Mouse (Mus musculus) hindbrain, postnatal 0 days (tissue): ENCODE results near the gene Drc1. TPM values are rescaled to one million over a fixed set of nuclear protein-coding genes. Genes with fewer than 3 reads are reported as not detected.

Experiments used
- ATAC-seq: fragments of 200-750 bp; cut with Nextera tagmentation; 2 replicates; pipeline ENCODE4 v1.8.0; 2017; ENCODE audit warnings: mild to moderate bottlenecking, moderate TSS enrichment, moderate library complexity
- DNase-seq: peaks from one replicate; pipeline ENCODE4 v3.0.0-alpha.2; 2015; ENCODE audit warnings: low spot score
- H3K27ac ChIP-seq: fragments of 300-500 bp; sonication (generic); 2 replicates; pipeline ENCODE4 v1.5.1; 2014; ENCODE audit warnings: mild to moderate bottlenecking
- H3K27me3 ChIP-seq: fragments of 300-500 bp; sonication (generic); 2 replicates; pipeline ENCODE4 v1.6.1; 2014; ENCODE audit warnings: low read length, mixed read lengths; ENCODE audit not compliant: insufficient read depth
- H3K36me3 ChIP-seq: fragments of 300-500 bp; sonication (generic); 2 replicates; pipeline ENCODE4 v1.6.1; 2014; ENCODE audit warnings: low read length, mixed read lengths; ENCODE audit not compliant: insufficient read depth
- H3K4me1 ChIP-seq: fragments of 300-500 bp; sonication (generic); 2 replicates; pipeline ENCODE4 v1.6.1; 2014; ENCODE audit warnings: antibody characterized with exemption, low read length, mixed read lengths; ENCODE audit not compliant: insufficient read depth
- H3K4me2 ChIP-seq: fragments of 300-500 bp; sonication (generic); 2 replicates; pipeline ENCODE4 v1.6.1; 2014; ENCODE audit warnings: low read depth, mild to moderate bottlenecking, low read length, moderate library complexity, mixed read lengths
- H3K4me3 ChIP-seq: fragments of 300-500 bp; sonication (generic); 2 replicates; pipeline ENCODE4 v1.5.1; 2014; ENCODE audit warnings: low read length
- H3K9ac ChIP-seq: fragments of 300-500 bp; sonication (generic); replicated peaks from 2 replicates; pipeline ENCODE4 v1.6.1; 2014; ENCODE audit warnings: mild to moderate bottlenecking, low read length, moderate library complexity, mixed read lengths
- H3K9me3 ChIP-seq: fragments of 300-500 bp; sonication (generic); 2 replicates; pipeline ENCODE4 v1.6.1; 2016; ENCODE audit warnings: low read length, mixed read lengths
- CTCF ChIP-seq: IDR thresholded peaks from 2 replicates; pipeline ENCODE4 v1.5.1; 2016; ENCODE audit warnings: antibody characterized with exemption, control low read depth, low read depth
- WGBS: fragments of 180-500 bp; shearing (Covaris S2); extraction: QIAGEN DNeasy Blood & Tissue Kit; methylation state at CpG from one replicate; pipeline ENCODE4 v1.1.7; 2014; 5-methylcytosine and 5-hydroxymethylcytosine counted together
- polyA plus RNA-seq: library from polyadenylated mRNA; unstranded; fragments of >200 nt; fragmentation: Nextera tagmentation; extraction: Ambion mirVana; gene quantifications from 2 replicates; pipeline ENCODE4 v1.2.1, GENCODE M21; 2015
- total RNA-seq: library from RNA; depleted of rRNA; stranded (reverse); fragments of >200 nt; gene quantifications from 2 replicates; pipeline ENCODE4 v1.2.3, GENCODE M21; 2014

The Drc1 gene
- total and polyA plus RNA-seq, 2 experiments from 2014 or later: 4.6 to 6.6 TPM

DNA sequence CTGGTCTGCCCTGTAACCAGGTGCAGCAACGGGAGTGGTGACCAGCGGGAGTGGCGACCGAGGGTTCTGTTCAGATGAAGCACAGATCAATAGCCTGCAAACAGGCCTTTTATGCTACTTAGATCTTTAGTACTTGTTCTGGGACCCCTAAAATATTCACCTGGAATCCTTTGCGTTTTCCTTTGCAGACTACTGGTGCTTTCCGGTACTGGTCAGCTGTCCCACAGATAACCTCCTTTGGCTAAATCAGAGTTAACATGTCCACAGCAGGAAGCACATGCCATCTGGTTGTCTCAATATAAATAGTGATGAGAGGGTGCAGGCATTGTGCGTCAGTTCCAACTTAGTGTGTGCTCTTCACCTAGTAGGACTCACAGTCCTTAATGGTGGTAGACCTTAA lies 22.4 kb upstream of the Drc1 start:
- H3K4me3 ChIP-seq: no peak overlapping the region
- no peak for TF ChIP-seq CTCF
- H3K27me3 ChIP-seq: no peaks in the 10 kb centered on the region
- 88% methylated on average over 7 of the region's 7 CpGs for WGBS
- H3K4me1 ChIP-seq: no peaks in the 10 kb centered on the region
- DNase-seq (no peak), ATAC-seq (no peak)
- H3K36me3 ChIP-seq: peaks cover 16% of the 10 kb centered on the region; the same call in 1 of the 2 replicates
- H3K27ac ChIP-seq: no peak overlapping the region
- H3K9ac ChIP-seq: no peak overlapping the region
- H3K4me2 ChIP-seq: no peak overlapping the region
- no peaks in the 10 kb centered on the region for H3K9me3 ChIP-seq

DNA sequence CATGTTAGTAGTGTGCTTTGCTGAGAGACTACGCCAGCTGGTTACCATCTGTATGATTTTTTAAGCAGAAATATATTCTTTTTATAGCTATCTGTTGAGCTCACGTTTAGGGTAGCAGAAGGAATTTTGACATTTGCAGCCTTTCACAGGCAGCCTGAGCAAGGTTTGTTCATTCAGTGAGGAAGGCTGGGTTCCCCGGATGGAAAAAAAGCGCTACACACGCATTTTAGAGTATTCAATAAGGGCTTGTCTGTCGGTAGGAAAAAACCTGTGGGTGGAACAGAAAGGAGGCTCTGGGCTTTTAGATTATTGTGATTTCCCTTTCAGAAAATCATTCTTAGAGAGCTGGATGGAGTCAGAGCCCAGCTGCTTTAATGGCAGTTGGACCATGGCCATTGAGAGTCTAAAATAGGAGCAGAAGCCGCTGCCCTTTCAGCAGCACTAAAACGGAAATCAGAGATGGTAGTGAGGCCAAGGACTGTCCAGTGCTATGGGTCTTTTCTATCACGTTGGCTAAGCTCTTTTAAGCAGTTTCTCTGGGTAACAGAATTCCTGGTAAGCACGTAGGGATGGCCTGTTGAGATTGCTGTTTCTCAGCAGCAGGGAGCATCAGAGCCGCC lies 10.5 kb upstream of the Drc1 start:
- Histone ChIP-seq H3K9ac (no peak overlapping the region), H3K27me3 (no peaks in the 10 kb centered on the region), H3K4me1 (0 out of 2 replicates have a peak, but pooled peaks cover 3% of the 10 kb centered on the region), H3K4me3 (no peak overlapping the region), H3K36me3 (peaks cover 16% of the 10 kb centered on the region), H3K27ac (peak overlapping the region; percentile 22; the same call in 1 of the 2 replicates), H3K9me3 (no peaks in the 10 kb centered on the region), H3K4me2 (0 out of 2 replicates have a peak overlapping the region, but pooled peaks have one; percentile 11)
- ATAC-seq (no peak), DNase-seq (peak; percentile 7)
- 44% methylated on average over 11 of the region's 11 CpGs for WGBS
- no peak for TF ChIP-seq CTCF

DNA sequence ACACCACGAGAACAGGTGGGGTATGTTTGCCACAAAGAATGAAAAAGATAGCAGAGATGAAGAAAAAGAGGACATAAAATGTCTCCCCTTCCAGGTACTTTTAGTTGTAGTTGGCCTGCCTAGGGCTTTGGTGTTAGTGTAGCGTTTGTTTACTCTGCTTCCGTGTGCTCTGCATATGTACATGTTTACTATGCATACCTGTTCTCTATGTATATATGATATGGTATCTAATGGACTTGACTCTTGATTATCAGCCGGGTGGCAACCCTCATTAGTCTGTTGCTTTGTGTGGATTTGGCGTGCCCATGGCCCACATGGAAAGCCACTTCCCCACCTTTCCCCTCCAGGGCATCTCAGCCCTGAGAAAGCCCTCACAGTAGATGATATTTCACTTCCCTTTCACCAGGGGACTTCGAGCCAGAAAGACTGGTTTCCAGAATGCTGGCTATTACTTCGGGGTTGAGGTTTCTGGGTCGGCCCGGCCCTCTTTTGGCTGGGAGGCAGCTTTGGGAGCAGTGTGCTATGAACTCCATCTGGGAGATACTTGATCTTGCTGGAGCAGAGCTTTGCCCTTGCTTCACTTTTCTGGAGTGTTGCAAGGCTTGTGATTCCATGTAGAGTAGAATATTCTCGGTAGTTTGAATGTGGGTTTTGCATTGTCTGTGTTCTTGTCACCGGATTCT lies 9.4 kb upstream of the Drc1 start:
- 85% methylated on average over 11 of the region's 11 CpGs for WGBS
- Histone ChIP-seq H3K4me1 (0 out of 2 replicates have a peak, but pooled peaks cover 3% of the 10 kb centered on the region), H3K4me3 (no peak overlapping the region)

DNA sequence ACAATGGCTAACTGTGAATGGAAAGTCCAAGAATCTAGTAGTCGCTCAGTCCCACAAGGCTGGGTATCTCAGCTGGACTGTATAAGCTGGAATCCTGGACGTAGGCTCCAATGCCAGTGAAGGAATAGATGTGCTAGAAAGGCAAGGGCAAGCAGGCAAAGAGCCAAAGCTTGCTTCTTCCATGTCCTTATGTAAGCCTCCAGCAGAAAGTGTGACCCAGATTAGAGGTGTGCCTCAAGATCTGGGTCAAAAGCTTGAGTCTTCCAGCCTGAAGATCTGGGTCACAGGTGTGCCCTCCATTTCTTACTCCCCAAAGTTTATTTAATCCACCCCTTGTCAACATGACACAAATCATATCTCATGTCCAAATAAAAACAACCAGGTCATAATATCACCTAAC lies 4.8 kb upstream of the Drc1 start:
- Histone ChIP-seq H3K27ac (no peak overlapping the region), H3K36me3 (no peaks in the 10 kb centered on the region), H3K9me3 (no peaks in the 10 kb centered on the region), H3K9ac (no peak overlapping the region), H3K4me1 (no peaks in the 10 kb centered on the region), H3K4me3 (no peak overlapping the region), H3K4me2 (no peak overlapping the region), H3K27me3 (no peaks in the 10 kb centered on the region)
- WGBS: 90% methylated on average over 2 of the region's 2 CpGs
- ATAC-seq (no peak), DNase-seq (no peak)
- TF ChIP-seq CTCF: no peak

More for the DNA sequence above, 9.4 kb upstream of the Drc1 start:
- TF ChIP-seq CTCF: no peak
- no peaks in the 10 kb centered on the region for H3K9me3 ChIP-seq
- H3K9ac ChIP-seq: no peak overlapping the region
- H3K27me3 ChIP-seq: no peaks in the 10 kb centered on the region
- DNase-seq (no peak), ATAC-seq (no peak)
- H3K36me3 ChIP-seq: peaks cover 8% of the 10 kb centered on the region; the same call in 1 of the 2 replicates
- no peak overlapping the region for H3K27ac ChIP-seq
- no peak overlapping the region for H3K4me2 ChIP-seq

DNA sequence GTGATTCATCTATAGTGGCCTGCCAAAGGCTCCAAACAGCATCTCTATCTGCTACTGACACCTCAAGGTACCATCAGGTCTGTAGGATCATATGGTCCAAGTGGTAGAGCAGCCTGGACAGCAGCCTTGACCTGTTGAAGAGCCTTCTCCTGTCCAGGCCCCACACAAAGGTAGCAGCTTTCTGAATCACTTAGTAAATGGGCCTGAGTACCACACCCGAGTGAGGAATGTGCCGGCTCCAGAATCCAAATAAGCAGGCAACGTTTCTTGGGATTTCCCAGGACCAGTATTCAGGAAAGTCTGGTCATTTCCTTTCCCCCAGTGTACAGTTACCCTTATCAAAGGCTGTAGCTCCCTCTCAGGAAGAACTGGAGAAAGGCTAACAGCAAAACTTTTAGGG lies 2.2 kb upstream of the Drc1 start:
- Histone ChIP-seq H3K4me3 (no peak overlapping the region), H3K9me3 (no peaks in the 10 kb centered on the region), H3K27ac (no peak overlapping the region), H3K9ac (no peak overlapping the region), H3K4me1 (no peaks in the 10 kb centered on the region), H3K4me2 (no peak overlapping the region), H3K36me3 (no peaks in the 10 kb centered on the region), H3K27me3 (no peaks in the 10 kb centered on the region)
- no peak for TF ChIP-seq CTCF
- 78% methylated on average over 3 of the region's 3 CpGs for WGBS
- DNase-seq (no peak), ATAC-seq (no peak)

DNA sequence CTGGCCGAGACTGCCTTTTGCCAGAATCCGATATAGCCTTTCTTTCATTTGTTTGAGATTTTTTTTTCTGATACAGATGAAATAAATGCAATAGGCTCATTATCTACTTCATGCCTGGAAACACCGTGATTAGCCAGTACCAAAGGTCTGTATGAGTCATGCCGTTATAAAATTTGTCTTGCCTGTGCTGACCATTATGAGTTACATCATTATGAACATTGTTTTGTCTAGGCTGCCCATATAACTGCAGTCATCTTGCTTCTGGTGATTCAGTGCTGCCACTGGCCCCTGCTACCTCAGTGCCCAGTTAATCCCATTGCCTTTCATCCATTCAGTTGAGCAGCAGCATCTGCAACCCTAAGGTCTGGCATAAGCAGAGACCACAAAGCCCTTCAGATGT lies 1.7 kb upstream of the Drc1 start:
- no peaks in the 10 kb centered on the region for H3K4me1 ChIP-seq
- no peaks in the 10 kb centered on the region for H3K27me3 ChIP-seq
- H3K9me3 ChIP-seq: no peaks in the 10 kb centered on the region
- no peaks in the 10 kb centered on the region for H3K36me3 ChIP-seq
- no peak overlapping the region for H3K27ac ChIP-seq
- no peak for DNase-seq
- H3K9ac ChIP-seq: no peak overlapping the region
- H3K4me2 ChIP-seq: no peak overlapping the region
- no peak for TF ChIP-seq CTCF
- ATAC-seq: no peak
- H3K4me3 ChIP-seq: no peak overlapping the region
- 94% methylated on average over 4 of the region's 4 CpGs for WGBS

DNA sequence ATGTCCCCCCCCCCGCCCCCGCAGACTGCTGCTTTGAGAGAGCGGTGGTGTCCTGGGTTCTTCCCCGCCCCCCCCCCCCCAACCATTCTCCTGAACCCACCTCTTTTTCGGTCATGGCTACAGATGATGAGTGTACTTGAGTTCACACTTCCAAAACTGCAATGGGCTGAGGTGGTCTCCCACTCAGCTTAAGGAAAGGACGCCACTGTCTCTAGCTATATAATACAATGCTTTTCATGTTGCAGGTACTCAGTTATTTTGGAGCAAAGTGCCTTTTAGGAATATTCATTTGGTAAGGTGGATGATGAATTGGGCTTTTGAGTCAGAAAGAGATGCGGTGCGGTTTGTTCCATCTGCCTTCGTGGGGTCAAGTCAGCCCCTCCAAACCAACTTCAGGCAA lies 324 bp upstream of the Drc1 start:
- no peak for DNase-seq
- Histone ChIP-seq H3K27ac (peak overlapping the region; percentile 54; the same call in 1 of the 2 replicates), H3K9ac (peak overlapping the region; percentile 51)

More for the DNA sequence above, 324 bp upstream of the Drc1 start:
- TF ChIP-seq CTCF: no peak
- Histone ChIP-seq H3K4me3 (peak overlapping the region; percentile 51), H3K9me3 (peaks cover 5% of the 10 kb centered on the region; the same call in 1 of the 2 replicates), H3K27me3 (no peaks in the 10 kb centered on the region), H3K4me1 (no peaks in the 10 kb centered on the region), H3K4me2 (peak overlapping the region; percentile 70), H3K36me3 (no peaks in the 10 kb centered on the region)
- no peak for ATAC-seq
- WGBS: 37% methylated on average over 9 of the region's 9 CpGs
